Mouse (Mus musculus): ENCODE data around the gene Slc7a7.

DNA sequence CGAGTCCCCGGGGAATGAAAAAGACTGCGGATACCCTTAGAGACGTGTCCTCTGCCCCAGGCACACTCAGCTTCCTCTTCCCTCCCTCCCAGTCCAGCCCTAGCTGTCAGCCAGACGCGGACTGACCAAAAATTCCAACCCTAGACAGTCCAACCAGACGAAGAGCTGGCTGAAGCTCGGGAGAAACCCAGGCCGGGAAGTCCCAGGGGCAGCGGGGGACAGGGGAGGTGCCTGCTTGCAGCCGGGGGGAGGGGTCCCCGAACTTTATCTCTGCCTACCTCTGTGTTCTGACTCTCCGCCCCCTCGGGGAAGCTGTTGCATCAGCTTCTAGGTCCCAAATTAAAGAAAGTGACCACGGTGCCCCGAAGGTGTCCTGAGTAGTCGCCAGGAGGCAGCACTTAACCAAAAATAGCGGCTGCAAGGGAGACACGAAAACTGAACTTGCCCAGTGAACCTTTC, at the start of gene Slc7a7:
- TF ChIP-seq FLI1 (IDR thresholded peaks at IDR 0.05; ENCODE audit: low read length) (no peak), GATA1 (IDR thresholded peaks at IDR 0.05; ENCODE audit: borderline replicate concordance, low read length) (no peak)

All from megakaryocyte, embryonic 14.5 days (primary cell).